Mouse (Mus musculus): ENCODE measurements around the gene Gm17078.
"Not testable (repeated sequence)": the region's sequence is repeated elsewhere in the genome, so short reads cannot be mapped to it uniquely, and the experiment has no call there.

Gm17078 gene

DNA sequence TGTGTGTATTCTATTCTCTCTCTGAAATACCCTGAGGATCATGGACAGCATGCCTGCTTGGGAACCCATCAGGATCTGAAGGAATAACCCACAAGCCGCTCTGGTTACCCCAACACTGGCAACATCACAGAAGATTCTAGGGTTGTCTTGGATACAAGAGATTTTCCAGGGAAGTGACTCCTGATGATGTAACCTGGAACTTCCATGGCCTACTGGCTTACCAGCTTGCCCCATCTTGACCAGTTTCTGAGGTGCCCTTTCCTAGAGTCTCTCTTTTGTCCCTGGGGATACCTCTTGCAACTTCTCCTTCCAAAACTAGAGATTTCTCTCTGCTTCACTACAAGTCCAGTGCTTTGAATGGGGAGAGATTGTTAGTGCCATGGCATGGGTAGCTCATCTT lies at the start of gene Gm17078:
Gene Gm17078, minus strand, starts transcription at position 101 of the 400 bp plus-strand sequence.
- no peak for DNase-seq (ENCODE audit: extremely low read depth, low read depth)

GRCm38 (mm10) chr14:51635566-51635965 lies 24.5 kb upstream of the Gm17078 start, which contains the start of gene Gm4181:
Gene Gm4181, minus strand, starts transcription at chr14:51635666.
- DNase-seq (ENCODE audit: extremely low read depth, low read depth) = not testable (repeated sequence)

- DNase-seq (ENCODE audit: extremely low read depth, low read depth) = not testable (repeated sequence)
Observed at GRCm38 (mm10) chr14:51632426-51632825, 21.3 kb upstream of the Gm17078 start.

- not testable (repeated sequence) for DNase-seq (ENCODE audit: extremely low read depth, low read depth)
Observed at GRCm38 (mm10) chr14:51592039-51592438, 19.1 kb downstream of the Gm17078 start, which contains the start of gene Gm17174. Gene Gm17174, minus strand, starts transcription at chr14:51592139.

- not testable (repeated sequence) for DNase-seq (ENCODE audit: extremely low read depth, low read depth)
Observed at GRCm38 (mm10) chr14:51573963-51574362, 37.1 kb downstream of the Gm17078 start, which contains the start of gene Gm17175. Gene Gm17175, minus strand, starts transcription at chr14:51574063.
